Mouse (Mus musculus): ENCODE data around the gene Msrb2. TPM values are rescaled to one million over a fixed set of nuclear protein-coding genes. Genes with fewer than 3 reads are reported as not detected.

The Msrb2 gene
- total RNA-seq, 4 experiments from 2014 or later = 28.2 to 33.5 (median 29.8) TPM

DNA sequence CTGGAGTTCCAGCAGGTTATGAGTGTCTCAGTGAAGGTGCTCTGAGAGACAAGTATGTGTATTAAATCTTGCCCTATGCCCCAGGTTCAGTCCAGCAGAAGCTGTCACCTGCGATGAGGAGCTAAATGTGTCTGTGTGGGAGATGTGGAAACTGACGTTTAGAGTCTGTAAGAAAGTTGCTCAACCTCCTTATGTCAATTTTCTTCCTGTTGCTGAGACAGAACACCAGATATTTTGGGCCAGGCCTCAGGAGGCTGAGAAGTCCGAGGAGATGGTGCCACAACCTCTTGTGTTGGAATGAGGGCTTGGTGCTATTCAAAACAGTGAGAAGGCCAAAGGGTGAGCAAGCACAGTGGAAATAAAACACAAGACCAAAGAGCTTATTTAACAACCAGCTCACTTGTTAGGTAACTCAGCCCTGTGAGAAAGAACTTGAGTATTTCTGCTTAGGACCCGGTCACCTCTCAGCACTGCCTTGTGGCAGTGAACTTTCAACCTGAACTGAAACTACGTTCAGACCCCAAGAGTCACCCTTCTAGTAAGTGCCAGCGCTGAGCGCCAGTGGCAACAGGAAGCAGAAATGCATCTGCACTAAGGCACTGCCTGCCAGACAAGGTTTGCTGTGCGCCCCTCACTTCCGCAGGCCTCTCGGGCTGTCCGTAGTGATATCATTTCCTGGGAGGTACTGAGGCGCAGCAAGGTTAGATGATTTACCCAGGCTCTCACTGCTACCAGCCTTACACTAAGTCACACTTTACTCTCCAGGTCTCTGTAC lies 17.3 kb downstream of the Msrb2 start:
- no peak for DNase-seq (ENCODE audit: low spot score in 2 of 2)

DNA sequence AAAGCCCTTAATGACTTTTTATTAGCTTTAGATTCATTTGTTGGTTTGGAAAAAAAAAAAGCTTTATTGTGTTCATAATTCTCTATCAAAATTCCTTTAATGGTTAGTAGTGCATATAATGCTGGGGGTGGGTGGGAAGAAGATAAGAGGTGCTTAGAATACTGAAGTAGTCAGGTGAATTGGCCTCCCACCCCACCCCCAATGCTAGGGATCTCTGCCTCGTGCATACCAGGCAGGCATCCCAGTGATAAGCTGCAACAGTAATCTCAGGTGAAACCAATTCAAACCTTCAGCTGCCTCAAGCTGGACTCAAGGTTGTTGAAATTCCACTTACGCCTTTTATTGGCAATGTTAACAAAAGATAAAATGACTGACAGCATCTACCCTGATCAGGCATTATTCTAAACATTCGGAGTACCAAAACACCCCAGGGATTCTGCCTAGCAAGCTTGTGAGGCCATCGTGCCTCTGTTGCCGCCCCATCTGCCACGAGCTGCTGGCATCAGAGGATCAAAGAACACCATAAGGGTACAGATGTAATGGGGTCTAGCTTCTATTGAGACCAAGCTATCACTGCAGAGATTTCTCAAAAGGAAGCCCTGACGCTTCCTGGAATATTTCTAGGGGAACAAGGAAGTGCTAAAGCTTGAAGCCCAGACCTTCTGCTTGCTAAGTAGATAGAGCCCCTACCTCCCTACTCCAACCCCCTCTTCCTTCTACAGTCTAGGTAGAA lies 19.3 kb downstream of the Msrb2 start:
- no peak for DNase-seq (ENCODE audit: low spot score in 2 of 2)

DNA sequence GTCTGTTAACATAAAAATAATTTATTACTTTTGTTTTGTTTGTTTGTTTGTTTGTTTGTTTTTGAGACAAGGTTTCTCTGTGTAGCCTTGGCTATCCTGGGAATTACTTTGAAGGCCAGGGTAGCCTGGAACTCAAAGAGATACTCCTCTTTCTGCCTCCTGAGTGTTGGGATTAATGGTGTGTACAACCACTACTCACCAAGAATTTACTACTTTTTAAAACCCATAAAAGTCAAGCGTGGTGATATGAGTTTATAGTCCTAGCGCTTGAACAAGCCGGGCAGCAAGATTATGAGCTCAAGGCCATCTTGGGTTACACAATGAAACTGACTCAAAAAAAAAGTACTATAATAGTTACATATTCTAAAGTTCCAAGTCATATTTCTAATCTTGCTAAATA lies 20.4 kb downstream of the Msrb2 start:
- no peak for DNase-seq (ENCODE audit: low spot score in 2 of 2)

- peak in 1 of 2 experiments; percentile 15 for DNase-seq (ENCODE audit: low spot score in 2 of 2)
Observed at GRCm38 (mm10) chr2:19392793-19393192, 21.6 kb downstream of the Msrb2 start.

- DNase-seq (ENCODE audit: low spot score in 2 of 2) = no peak
Observed at GRCm38 (mm10) chr2:19405409-19405808, 34.2 kb downstream of the Msrb2 start.

DNA sequence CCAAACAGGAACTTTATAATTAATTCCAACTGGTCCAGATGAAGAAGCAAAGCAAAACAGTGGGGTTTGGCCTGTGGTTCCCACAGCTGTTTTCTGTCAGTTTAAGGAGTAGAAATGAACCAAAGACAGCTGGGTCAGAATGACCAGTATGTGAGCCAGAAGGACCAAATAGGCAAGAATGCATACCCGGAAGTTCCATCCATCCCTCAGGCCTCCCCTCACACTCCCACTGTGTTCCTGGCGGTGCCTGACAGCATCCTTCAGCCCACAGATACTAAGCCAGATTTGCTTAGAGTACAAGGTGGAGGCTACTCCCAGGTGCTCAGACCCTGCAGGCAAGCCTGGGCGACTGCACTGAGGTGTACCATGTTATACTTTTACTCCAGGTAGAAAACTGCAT lies 35.3 kb downstream of the Msrb2 start:
- no peak for DNase-seq (ENCODE audit: low spot score in 2 of 2)

DNA sequence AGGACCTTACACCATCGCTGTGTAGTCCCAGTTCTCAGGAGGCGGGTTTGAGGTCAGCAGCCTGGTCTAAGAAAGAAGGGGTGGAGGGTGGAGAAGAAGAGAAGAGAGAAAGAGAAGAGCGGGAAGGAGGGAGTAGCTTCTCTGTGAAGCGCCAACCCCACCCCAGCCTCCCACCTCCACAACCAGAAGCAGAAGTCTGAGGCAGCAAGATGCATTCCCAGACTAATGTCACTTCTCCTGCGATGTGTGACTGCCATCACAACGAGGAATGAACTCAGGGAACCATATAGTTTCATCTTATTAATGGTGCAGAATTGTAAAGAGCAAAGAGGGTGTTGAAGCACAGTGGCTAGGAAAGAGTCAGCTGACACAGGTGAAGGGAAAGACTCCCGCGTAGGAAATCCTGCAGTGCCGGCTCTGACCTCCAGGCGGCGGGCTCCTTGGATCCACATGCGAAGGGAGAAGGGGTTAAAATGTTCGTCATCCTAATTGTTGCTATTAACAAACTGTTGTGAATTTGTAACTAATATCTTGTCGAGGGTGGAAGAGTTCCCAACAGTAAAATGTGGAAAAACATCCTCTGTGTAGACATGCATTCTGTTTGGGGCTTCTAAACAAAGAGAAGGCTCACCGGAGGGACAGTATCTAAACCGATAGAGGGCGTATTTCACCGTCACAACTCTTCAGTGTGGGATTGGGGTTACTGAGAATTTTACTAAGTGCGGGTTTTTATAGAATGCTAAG lies 43.2 kb downstream of the Msrb2 start:
- peak; percentile 22 to 76 for DNase-seq (ENCODE audit: low spot score in 2 of 2)

DNA sequence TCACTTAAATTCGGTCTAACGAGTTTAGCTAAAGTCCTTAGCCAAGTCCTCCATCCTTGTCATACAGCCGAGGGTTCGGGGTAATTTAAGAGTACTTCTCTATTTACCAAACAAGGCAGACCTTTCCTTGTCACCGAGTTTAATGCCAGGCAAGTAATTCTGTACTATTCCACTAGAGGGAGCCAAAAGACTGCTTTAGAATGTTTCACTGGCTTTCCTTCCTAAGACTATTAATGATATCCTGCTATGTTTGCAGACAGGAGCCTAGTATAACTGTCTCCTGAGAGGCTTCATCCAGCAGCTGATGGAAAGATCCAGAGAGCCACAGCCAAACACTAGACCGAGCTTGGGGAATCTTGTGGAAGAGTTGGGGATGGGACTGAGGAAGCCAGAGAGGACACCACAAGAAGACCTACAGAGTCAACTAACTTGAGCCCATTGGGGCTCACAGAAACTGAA lies 43.9 kb downstream of the Msrb2 start:
- DNase-seq (ENCODE audit: low spot score in 2 of 2) = peak; percentile 25 to 36

DNA sequence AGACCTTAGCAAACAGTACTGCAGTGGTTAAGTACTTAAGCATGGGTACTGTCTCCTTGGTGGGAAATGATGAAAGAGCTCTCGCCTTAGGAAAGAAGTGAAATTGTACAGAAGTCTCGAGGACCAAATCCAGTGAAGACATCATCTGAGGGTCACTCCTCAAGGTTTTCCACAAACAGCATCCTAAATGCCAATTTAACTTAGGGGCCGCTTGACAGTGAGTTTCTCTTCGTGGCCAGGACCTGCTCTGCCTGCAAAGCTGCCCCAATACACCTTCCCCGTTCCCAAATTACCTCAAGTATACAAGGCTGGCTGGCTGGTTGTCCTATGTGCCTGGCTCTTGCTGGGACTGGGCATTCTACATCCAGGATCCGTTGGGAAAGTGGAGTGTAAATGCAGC lies 44.8 kb downstream of the Msrb2 start:
- no peak for DNase-seq (ENCODE audit: low spot score in 2 of 2)

DNA sequence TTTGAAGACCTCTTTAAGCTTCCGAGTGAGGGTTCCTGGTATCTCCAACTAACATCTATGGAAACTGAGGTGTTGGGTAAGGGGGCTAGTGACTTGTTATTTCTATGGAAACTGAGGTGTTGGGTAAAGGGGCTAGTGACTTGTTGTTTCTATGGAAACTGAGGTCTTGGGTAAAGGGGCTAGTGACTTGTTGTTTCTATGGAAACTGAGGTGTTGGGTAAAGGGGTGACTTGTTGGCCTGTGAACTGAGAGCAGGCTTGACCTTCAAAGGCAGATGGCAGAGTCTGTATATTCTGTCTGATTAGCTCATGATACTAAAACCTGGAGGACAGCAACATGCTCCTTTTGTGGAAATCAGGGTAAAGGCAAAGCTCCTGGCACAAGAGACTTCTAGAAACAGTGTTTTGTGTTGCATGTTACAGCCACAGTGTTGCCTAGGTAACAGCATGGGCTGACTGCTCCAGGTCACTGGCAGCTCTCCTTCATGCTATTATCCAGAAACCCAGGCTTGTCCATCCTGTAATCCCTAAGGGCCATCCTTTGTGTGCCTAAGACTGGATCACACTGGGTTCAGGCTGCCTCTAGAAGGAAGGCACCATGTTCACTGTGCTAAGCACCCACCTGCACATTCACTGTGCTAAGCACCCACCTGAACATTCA lies 48.6 kb downstream of the Msrb2 start:
- DNase-seq (ENCODE audit: low spot score in 2 of 2) = no peak

GRCm38 (mm10) chr2:19422226-19422625 lies 51.0 kb downstream of the Msrb2 start:
- DNase-seq (ENCODE audit: low spot score in 2 of 2) = no peak

DNA sequence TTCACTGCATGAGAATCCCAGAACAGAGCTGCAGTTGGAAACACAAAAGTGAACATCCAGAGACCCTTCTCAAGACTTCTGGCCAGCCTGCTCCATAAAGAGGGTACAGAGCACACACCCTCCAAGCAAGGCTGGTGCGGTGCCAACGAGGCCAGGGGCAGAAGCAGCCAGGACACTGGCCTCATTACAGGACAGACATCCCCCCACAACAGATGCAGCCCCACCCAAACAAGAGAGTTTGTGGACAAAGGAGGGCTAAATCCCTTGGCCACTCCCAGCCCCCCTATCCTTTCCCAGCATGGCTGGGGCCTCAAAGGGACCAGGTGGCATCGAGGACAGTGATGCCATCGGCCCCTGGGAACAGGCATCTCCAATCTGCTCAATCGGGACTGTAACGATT lies 51.8 kb downstream of the Msrb2 start:
- DNase-seq (ENCODE audit: low spot score in 2 of 2) = no peak

DNA sequence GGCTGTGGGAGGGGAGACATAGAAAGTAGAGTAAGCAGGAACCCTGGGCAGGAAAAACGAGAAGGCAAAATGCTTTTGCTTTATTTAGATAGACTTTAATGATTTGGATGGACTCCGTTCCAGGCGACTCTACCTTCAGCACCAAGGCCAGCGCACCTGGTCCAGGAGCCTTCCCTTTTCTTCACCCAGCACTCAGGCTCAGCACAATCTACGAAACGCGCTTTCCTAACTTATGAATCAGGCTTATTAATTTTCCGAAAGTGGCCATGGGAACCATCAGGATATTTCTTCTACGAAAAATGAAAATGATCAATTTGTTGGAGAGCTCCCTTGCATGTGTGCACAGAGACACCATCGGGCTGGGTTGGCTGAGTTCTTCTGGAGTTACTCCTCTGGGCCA lies 57.8 kb downstream of the Msrb2 start:
- DNase-seq (ENCODE audit: low spot score in 2 of 2) = no peak

- no peak for DNase-seq (ENCODE audit: low spot score in 2 of 2)
Observed at GRCm38 (mm10) chr2:19429691-19430690, 58.8 kb downstream of the Msrb2 start.

GRCm38 (mm10) chr2:19430746-19431145 lies 59.5 kb downstream of the Msrb2 start:
- no peak for DNase-seq (ENCODE audit: low spot score in 2 of 2)

DNA sequence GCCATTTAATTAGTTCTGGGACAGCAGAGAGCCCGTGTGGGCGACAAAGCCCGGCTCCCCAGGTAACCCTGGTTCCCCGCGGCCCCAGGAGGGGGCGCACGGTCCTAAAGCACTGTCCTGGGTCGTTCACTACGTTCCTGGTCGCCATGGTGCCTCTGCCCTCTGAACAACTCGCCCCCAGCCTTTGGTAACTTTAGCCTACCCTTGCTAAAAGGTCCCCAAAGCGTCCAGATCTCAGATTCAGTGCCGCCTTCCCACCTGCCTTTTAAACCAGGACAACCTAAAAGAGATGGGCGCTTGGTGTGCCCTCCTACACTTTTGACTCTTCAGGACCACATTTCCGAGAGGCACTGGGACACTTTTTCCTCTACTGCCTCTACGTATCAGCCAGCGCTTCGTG lies 59.9 kb downstream of the Msrb2 start:
- no peak for DNase-seq (ENCODE audit: low spot score in 2 of 2)

GRCm38 (mm10) chr2:19431614-19432323 lies 60.5 kb downstream of the Msrb2 start:
- no peak for DNase-seq (ENCODE audit: low spot score in 2 of 2)

DNA sequence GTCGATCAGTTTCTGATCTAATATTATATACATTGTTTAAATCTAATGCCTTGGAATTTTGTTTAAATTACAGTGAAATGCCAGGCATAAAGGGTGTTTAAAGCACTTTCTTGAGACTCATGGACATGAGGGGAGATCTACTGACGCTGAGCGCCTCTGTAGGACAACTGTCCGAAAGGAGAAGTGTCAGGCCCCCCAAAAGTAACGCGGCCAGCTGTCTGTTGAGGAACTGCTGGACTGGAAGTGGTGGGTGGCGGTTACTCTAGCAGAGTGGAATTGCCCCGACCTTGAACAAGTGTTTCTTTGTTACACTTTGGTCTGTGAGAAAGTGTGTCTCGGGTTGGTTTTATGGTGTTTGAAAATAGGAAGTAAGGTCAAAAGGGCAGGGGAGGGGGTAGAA lies 73.1 kb downstream of the Msrb2 start:
- no peak for DNase-seq (ENCODE audit: low spot score in 2 of 2)

Data from layer of hippocampus, adult 8-10 months (tissue).